Mouse (Mus musculus): Measurements from ENCODE around the gene Arf5.

GRCm38 (mm10) chr6:28396853-28397457 lies 26.4 kb upstream of the Arf5 start:
- TF ChIP-seq CHD1 (IDR thresholded peaks at IDR 0.05; ENCODE audit: low read depth, low read length) (no peak), TCF12 (IDR thresholded peaks at IDR 0.05; ENCODE audit: low read depth, low read length) (no peak), CTCF (IDR thresholded peaks at IDR 0.05 in 2 of 3, conservative IDR thresholded peaks at IDR 0.05 in 1 of 3; ENCODE audit: control insufficient read depth in 1 of 3, insufficient read depth in 1 of 3, low read depth in 2 of 3, low read length in 3 of 3, poor library complexity in 1 of 3, severe bottlenecking in 1 of 3) (no peak), MAFK (IDR thresholded peaks at IDR 0.05; ENCODE audit: borderline replicate concordance, low read depth, low read length) (no peak), ZMIZ1 (IDR thresholded peaks at IDR 0.05; ENCODE audit: low read depth, low read length) (no peak), JUND (IDR thresholded peaks at IDR 0.05; ENCODE audit: low read depth, low read length) (no peak), NELFE (IDR thresholded peaks at IDR 0.05; ENCODE audit: low read depth, low read length) (no peak; the same call in 1 of the 2 replicates), MAX (IDR thresholded peaks at IDR 0.05; ENCODE audit: low read length) (peak; percentile 39; the same call in 1 of the 2 replicates), ELF1 (IDR thresholded peaks at IDR 0.05; ENCODE audit: low read depth, low read length) (peak; percentile 44; the same call in 1 of the 2 replicates), MEF2A (IDR thresholded peaks at IDR 0.05; ENCODE audit: extremely low read depth, insufficient replicate concordance, low read depth, low read length, poor library complexity, severe bottlenecking) (no peak), GATA1 (IDR thresholded peaks at IDR 0.05; ENCODE audit: low read depth, low read length) (peak; percentile 55), EP300 (IDR thresholded peaks at IDR 0.05; ENCODE audit: low read depth in 1 of 2, low read length in 2 of 2) (no peak)

All from MEL (cell line).